Mouse (Mus musculus) left cerebral cortex, postnatal 10 days (tissue): ENCODE results near the gene Olfr250. TPM values are rescaled to one million over a fixed set of nuclear protein-coding genes. Genes with fewer than 3 reads are reported as not detected.
"Not testable (repeated sequence)": the region's sequence is repeated elsewhere in the genome, so short reads cannot be mapped to it uniquely, and the experiment has no call there.

Source experiments
- DNase-seq, 2 experiments: peaks; one replicate each; pipeline ENCODE4 v3.0.0; 2021 to 2022; ENCODE audit warnings: low spot score in 2 of 2, mixed read lengths in 1 of 2; ENCODE audit errors: extremely low spot score in 1 of 2
- intact Hi-C: fragments of 180-260 bp; cut with DNase I; formaldehyde crosslinking; loops from one replicate; pipeline ENCODE4 v1.15.1; 2025
- total RNA-seq, 2 experiments: library from RNA; stranded (reverse); gene quantifications; 2 replicates each; pipeline ENCODE4 v1.2.3; 2021

The Olfr250 gene
- total RNA-seq, result not detected

GRCm38 (mm10) chr9:38366596-38366995, at the start of gene Olfr250:
Olfr250 (plus strand) TSS chr9:38366896.
- intact Hi-C loops, result no loop called here
- no peak for DNase-seq

- DNase-seq, result no peak
- intact Hi-C loops, result no loop called here
Observed at GRCm38 (mm10) chr9:38328760-38329159, 37.9 kb upstream of the Olfr250 start, which contains the start of gene Olfr25. Olfr25 (plus strand) TSS chr9:38329060.

GRCm38 (mm10) chr9:38348111-38348510, 18.6 kb upstream of the Olfr250 start, which contains the start of gene Olfr898:
Olfr898 (plus strand) TSS chr9:38348411.
- DNase-seq, result no peak
- intact Hi-C loops, result no loop called here

GRCm38 (mm10) chr9:38376786-38377185, 10.1 kb downstream of the Olfr250 start, which contains the start of gene Olfr251:
Olfr251 (plus strand) TSS chr9:38377086.
- intact Hi-C loops, result no loop called here
- DNase-seq, result no peak

- no peak for DNase-seq
- intact Hi-C loops, result no loop called here
Observed at GRCm38 (mm10) chr9:38401398-38401797, 34.7 kb downstream of the Olfr250 start, which contains the start of gene Olfr147. Olfr147 (plus strand) TSS chr9:38401698.

GRCm38 (mm10) chr9:38407502-38407901, 40.8 kb downstream of the Olfr250 start:
- intact Hi-C loops, DNase-seq: not testable (repeated sequence)

- intact Hi-C loops, result not testable (repeated sequence)
Observed at GRCm38 (mm10) chr9:38413502-38413901, 46.8 kb downstream of the Olfr250 start.

More at GRCm38 (mm10) chr9:38413502-38413901, 46.8 kb downstream of the Olfr250 start:
- DNase-seq, result not testable (repeated sequence)

Other genes starting within 250 kb of the Olfr250 start
- not detected for gene Olfr890, start 224.4 kb upstream of the Olfr250 start, total RNA-seq
- not detected for gene Olfr891, start 186.1 kb upstream of the Olfr250 start, total RNA-seq
- gene Olfr893, start 158.5 kb upstream of the Olfr250 start, total RNA-seq, result not detected
- gene Olfr894, start 148.8 kb upstream of the Olfr250 start, total RNA-seq, result not detected
- gene Olfr143, start 114.1 kb upstream of the Olfr250 start, total RNA-seq, result not detected
- not detected for gene Olfr895, start 99.0 kb upstream of the Olfr250 start, total RNA-seq
- not detected for gene Olfr896-ps1, start 75.8 kb upstream of the Olfr250 start, total RNA-seq
- not detected for gene Olfr25, start 37.8 kb upstream of the Olfr250 start, total RNA-seq
- not detected for gene Olfr898, start 18.5 kb upstream of the Olfr250 start, total RNA-seq
- not detected for gene Olfr251, start 10.2 kb downstream of the Olfr250 start, total RNA-seq
- gene Olfr147, start 34.8 kb downstream of the Olfr250 start, total RNA-seq, result not detected
- not detected for gene Olfr901, start 62.6 kb downstream of the Olfr250 start, total RNA-seq
- not detected for gene Olfr902, start 80.8 kb downstream of the Olfr250 start, total RNA-seq
- not detected for gene Olfr904, start 96.2 kb downstream of the Olfr250 start, total RNA-seq
- not detected for gene Olfr905, start 104.2 kb downstream of the Olfr250 start, total RNA-seq
- not detected for gene Olfr906, start 120.2 kb downstream of the Olfr250 start, total RNA-seq
- not detected for gene Olfr907, start 128.9 kb downstream of the Olfr250 start, total RNA-seq
- not detected for gene Olfr911-ps1, start 154.7 kb downstream of the Olfr250 start, total RNA-seq
- not detected for gene Olfr910, start 171.0 kb downstream of the Olfr250 start, total RNA-seq
- gene Olfr912, start 213.3 kb downstream of the Olfr250 start, total RNA-seq, result not detected
- gene Olfr913, start 225.9 kb downstream of the Olfr250 start, total RNA-seq, result not detected
- not detected for gene Olfr914, start 238.2 kb downstream of the Olfr250 start, total RNA-seq